Mouse (Mus musculus) heart, postnatal 36 days (tissue): Measurements from ENCODE around the gene Abca14. TPM values are rescaled to one million over a fixed set of nuclear protein-coding genes. Genes with fewer than 3 reads are reported as not detected.

Experiments
- DNase-seq, 2 experiments: peaks; one replicate each; pipeline ENCODE4 v3.0.0; 2021 to 2022
- intact Hi-C: fragments of 180-260 bp; cut with DNase I; formaldehyde crosslinking; loops from one replicate; pipeline ENCODE4 v1.15.1; 2025
- total RNA-seq, 2 experiments: library from RNA; stranded (reverse); gene quantifications; 2 replicates each; pipeline ENCODE4 v1.2.3; 2021

Gene Abca14
- total RNA-seq = not detected

DNA sequence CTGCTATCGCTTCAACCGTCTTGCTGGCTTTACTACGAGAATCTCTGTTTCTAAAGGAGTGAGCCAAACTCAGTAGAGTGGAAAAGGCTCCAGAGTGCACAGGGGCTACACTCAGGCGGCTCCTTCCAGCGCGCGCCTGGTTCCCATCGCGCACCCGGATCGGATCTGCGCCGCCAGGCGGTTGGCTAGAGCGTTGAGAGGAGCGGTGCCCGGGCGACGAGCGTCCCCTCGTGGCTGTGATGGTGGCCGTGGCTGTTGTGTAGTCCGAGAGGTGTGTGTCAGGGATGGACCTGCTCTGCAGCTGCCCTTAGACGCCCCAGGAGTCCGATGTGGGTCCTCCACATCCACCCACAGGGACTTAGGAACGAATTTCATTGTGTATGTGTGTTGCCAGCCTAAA is at the start of gene Abca14:
Abca14 (plus strand) TSS at position 173 of the 400 bp plus-strand sequence.
- DNase-seq = peak; percentile 80 to 85
- intact Hi-C loops = loop anchor here (1.0 to 10.0 kb wide), 4 partner anchors 79 to 353 kb away; partner anchors contain the start of gene Abca15

DNA sequence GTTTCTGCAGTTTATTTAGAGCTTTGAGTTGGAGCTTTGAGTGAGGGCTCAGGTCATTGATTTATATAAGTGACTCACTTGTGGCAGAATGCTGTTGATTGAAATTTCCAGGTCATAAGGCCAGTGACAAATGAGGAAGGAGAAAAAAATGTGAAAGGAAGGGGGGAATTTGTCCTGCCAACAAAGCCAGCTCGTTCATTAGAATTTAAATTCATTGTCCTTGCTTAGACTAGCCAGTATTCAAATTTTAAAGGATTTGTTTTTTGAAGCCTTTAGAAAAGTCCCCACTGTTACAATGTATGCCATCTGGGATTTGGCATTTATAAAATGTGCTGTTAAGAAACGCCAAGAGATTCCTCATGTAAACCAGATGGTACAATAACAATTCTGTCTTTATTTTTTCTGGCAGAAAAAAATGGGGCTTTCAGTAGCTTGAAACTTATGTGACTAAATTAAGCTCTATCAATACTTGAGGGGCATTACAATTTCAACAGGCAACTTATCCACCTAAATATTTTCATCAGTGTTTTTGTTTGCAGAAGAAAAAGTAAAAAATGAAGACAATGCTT is 46.8 kb upstream of the Abca14 start:
- intact Hi-C loops = no loop called here
- no peak for DNase-seq

DNA sequence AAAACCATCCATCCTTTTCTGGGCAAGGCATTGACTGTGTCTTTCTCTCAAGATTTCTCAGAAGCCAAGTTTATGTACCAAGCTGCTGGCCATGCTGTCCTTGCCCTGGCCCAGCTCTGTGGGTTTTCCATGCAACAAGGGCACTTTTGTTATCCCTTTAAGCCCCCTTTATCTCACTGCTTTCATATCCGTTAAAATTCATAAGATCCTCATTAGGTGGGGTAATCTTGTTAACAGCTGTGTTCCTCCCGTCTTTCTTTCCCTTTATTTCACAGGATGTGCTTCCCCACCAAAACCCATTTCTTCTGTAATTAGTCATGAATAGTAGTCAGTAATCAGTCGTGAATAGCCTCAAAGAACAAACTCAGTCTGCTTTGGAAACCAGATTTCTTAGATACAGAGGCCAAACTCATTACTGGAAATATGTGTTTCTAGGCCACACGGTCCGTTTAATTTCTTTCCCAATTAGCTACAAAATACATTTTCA is 46.1 kb upstream of the Abca14 start:
- intact Hi-C loops = no loop called here
- no peak for DNase-seq

DNA sequence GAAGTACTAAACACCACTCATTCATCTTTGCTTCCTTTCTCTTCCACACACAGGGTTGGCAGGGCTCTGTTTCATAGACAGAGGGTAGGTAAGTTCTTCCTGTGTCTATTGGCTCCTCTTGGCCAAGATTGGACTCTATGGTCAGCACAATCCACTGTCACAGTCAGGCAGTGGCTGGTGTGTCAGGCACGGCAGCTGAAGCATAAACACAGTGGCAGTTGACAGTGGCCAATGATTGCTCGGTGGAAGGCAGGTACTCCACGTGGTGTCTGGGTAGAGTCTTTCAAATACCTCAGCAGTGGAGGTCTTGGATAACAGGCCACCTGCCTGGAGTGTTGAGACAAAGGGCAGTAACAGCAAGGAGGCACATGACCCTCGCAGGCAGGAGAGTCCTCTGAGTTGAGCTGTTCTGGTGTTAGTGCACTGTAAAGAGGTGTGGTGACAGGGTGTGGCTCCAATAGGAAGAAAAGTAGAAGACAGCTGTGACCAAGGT is 45.6 kb upstream of the Abca14 start:
- intact Hi-C loops = no loop called here
- no peak for DNase-seq

DNA sequence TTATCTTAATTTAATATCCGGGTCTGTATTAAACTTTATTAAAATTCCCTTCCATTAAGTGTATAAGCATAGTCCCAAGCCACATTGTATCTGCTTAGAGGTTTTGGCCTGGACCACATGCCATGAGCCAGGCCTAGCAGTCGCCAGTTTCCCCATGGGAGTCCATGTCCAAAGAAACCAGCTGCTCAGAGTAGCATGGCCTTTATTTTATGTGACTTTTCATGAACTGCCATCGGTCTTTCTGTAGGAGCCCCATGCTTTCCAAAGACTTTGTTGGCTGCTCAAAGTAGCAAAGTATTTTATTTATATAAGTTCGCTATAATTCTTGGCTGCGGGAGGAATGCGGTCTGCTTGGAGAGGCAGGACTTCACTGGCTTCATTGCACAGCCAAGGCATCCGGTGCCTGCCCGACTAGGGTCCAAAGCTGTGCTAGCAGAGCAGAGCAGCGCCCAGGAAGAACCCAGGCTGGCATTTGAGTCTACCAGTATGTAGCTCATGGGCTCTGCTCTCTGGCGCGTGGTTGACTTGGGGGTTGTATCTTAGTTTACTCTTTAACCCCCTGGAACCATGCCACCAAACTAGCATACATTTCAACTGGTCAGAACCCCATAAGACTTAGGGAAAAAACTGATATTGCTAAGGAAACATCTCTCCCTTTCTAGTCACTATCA is 40.0 kb upstream of the Abca14 start:
- no peak for DNase-seq
- intact Hi-C loops = no loop called here

DNA sequence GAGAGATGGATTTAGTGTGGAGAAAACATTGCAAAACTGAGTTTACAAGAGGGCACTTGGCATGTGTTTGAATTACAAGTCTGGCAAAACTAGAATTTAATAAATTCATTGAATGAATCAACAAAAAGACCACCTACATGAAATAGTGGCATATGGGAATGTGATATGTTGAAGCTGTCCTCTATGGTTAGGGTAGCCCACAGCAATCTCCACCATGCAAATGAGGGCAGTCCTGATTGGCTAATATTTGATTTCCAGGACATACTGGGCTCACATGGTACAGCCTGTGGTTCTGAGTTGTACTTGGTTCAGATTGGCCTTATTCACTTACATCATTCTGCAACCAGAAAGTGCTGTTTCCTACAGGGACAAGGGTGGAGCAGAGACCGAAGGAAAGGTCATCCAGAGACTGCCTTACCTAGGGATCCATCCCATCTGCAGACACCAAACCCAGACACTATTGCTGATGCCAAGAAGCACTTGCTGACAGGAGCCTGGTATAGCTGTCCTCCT is 31.5 kb upstream of the Abca14 start:
- no peak for DNase-seq
- intact Hi-C loops = no loop called here

DNA sequence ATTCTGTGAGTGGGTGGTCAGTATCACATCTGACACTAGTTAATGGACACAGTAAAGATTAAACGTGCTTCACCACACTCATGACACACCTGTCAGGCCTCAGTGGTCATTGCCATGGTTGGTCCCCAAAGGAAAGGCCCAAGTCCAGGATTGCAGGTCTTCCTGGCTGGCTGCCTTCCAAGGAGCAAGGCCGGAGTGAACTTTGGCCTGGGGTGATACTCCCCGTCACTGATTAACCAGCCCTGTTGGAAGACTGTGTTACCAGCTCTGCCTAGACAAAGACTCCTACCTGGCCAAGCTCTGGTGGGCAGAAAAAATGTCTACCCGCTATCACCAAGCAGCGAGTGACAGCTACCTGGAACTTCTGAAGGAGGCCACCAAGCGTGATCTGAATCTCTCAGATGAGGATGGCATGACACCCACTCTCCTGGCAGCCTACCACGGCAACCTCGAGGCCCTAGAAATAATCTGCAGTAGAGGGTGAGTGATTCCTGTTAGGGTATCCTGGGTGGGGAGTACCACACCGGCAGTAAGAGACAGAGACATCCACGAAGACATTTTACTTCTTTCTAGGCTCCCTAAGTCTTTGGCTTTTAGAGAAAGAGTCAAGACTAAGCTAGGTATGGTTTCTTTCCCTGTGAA is 30.0 kb upstream of the Abca14 start, which contains the start of gene Anks4b:
Anks4b (plus strand) TSS at position 256 of the 642 bp plus-strand sequence.
- intact Hi-C loops = no loop called here
- no peak for DNase-seq

DNA sequence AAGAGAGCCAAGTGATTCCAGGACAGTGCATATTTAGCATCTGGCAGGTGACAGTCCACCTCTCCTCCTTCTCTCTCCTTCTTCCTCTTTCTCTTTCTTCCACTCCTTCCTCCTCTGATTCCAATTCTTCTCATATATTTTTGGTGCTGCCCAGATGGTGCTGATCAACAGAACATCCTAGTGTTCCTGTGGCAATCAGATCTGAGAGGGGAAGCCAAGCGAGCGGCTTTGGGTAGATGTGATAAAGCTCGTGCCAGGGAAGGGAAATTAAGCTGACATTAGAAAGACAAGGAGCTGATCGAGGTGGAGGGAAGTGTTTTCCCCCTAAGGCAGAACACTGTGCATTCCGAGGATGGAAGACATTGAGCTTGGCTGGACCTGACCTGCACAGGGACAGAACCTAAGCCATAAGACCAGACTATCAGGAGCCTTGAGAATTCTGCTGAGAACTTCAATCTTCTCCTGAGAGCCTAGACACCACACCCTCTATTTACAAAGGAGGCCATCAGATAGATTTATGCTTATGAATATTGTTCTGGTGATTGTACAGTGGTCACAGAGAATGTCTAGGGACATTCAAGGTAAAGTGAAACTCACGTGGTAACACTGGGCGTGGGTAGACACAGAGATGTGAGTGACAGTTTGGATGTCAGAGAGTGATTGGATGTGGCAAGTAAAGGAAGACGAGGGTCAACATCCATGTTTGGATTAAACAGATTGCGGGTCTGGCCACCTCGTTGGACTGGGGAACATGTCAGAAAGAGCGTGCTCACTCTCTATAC is 28.8 kb upstream of the Abca14 start:
- intact Hi-C loops = no loop called here
- no peak for DNase-seq

DNA sequence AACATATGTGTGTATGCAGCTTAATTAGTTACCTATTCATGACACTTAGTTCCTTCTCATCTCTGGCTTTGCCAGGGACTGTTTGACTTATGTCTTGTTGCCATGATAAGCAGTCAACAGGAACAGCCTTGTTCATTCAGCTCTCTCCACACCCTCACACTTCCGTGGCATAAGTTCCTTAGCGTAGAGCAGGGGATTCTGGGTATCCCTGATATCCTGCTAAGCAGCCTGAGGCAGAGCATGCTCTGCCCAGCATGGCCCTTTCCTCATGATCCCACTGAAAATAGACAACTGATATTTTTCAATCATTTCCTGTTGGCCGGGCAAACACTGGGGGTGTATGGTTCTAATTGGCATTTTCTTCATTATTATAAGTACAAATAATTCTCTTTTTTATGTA is 26.1 kb upstream of the Abca14 start:
- intact Hi-C loops = no loop called here
- no peak for DNase-seq

DNA sequence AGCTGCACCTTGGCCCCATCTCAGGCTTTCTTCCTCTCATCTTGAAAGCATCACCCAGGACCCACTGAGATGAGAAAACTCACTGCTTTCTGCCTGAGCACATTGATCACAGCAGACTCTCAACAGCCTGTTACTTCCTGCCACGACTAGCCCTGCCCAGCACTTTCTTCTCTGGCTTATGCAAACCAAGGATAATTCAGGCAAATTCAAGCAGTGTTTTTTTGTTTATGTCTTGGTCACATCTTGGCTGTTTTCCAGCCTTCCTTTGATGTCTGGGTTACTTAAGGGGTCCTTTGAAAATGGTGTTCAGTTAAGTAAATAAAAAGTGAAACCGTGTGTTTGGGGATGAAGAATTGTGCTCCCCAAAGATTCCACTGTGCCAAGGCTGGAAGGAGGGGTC is 24.8 kb upstream of the Abca14 start:
- intact Hi-C loops = no loop called here
- no peak for DNase-seq

DNA sequence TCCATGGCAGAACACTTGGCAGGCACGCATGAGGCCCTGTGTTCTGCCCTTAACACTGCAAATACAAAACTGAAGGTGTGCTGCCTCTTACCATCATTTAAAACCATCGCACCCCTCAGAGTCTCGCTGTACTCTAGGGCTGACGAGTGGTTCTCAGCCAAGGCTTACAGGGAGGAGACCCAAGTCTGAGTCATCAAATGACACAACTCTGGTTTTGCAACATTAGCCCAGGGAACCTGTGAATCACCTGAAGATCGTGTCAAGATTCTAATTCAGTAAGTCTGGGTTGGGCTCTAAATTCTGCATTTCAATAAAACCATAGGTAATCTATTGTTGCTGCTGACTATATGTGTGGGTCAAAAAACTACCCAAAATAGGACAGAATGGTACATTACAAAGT is 23.2 kb upstream of the Abca14 start:
- intact Hi-C loops = no loop called here
- no peak for DNase-seq

DNA sequence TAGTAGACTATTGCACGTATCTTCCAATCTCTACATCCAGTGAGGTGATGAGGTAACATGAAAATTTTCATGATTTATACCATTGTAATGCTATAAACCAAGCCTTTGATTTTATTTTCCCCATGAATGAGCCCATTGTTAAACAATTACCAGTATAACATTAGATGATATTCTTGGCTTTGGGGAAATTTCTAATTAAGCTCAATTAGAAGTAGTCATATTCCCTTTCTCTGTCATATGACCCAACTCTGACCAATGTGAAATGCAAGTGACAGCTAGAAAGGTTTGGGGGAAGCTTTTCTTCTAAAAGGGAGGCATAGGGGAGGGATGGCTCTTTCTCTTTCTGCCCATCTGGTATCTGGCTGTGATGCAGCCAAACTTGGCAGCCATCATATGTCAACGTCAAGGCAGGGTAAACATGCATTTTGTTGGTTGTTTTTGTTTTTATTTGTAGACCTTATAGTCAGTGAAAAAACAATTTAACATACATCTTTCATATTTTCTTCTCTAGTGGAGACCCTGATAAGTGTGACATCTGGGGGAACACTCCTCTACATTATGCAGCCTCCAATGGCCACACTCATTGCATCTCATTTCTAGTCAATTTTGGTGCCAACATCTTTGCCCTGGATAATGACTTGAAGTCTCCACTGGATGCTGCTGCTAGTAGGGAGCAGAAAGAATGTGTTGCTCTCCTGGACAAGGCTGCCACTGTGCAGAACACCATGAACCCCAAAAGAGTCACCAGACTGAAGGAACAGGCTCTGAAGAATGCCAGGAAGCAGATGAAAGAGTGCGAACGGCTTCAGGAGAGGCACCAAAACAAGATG is 22.1 kb upstream of the Abca14 start:
- intact Hi-C loops = no loop called here
- no peak for DNase-seq

DNA sequence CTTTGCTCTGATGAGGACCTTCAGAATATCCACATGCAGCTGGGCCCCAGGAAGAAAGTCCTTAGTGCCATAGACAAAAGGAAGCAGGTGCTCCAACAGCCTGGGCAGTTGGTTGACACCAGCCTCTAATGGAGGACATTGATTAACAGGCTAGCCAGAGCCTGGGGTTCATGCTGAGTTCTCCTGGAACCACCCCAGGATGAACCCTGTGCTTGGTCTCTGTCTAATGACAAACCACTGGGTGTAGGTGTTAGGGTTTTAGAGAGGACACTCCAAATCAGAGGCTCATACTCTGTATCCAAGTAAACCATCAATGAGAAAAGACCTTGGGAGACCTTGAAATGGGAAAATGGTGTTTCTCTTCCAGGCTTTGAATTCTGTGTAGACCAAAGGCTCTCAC is 20.9 kb upstream of the Abca14 start:
- intact Hi-C loops = no loop called here
- DNase-seq = no peak

DNA sequence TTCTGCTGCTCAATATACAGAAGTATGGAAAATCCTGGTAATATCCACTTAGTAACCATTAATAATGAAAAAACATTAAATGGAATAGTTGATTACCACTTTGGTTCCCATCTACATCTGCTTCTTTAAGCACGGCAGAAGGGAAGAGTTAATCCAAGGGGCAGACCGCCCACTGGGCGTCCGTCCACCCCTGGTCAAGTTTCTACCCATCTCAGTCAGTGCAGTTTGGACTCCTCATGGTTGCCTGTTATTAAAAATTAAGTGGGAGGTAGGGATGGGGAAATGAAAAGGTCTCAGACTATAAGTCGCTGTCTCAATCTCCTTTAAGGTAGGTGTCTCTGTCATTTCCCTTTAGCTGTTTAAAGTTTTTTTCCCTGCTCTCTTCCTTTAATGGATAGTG is 14.8 kb upstream of the Abca14 start:
- no peak for DNase-seq
- intact Hi-C loops = no loop called here

DNA sequence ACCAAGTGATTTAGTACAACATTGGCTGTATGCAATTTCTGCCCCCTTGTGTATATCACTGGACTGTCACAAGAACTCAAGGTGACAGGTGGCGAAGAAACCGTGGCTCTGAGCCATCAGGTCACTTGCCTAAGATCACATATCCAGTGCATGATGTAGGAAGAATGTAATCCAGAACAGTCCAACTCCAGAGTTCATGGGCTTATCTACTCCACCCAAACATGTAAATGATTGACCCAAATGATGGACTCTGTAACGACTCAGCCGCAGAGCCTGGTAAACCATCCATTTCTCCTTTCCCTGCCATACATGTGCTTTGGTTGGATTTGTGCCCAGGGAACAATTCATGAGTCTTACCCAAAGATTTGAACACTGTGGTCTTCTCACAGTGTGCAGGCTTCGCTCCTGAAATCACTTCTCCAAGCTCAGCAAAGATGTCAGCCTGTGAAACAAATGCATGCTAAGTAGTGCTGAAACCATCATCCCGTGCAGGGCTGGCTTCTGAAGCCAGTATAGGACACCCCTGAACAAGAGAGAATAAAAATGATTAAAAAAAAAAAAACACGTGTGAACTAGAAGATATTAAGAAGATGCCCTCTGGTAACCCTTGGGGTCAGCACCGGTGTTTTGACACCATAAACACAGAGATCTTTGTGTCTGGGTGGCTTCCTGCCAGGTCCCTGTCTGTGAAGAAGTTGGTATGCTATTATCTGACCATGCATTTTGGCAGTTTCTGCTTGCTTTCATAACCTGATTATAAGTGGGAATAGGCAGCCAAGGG is 14.2 kb upstream of the Abca14 start:
- DNase-seq = no peak
- intact Hi-C loops = no loop called here

DNA sequence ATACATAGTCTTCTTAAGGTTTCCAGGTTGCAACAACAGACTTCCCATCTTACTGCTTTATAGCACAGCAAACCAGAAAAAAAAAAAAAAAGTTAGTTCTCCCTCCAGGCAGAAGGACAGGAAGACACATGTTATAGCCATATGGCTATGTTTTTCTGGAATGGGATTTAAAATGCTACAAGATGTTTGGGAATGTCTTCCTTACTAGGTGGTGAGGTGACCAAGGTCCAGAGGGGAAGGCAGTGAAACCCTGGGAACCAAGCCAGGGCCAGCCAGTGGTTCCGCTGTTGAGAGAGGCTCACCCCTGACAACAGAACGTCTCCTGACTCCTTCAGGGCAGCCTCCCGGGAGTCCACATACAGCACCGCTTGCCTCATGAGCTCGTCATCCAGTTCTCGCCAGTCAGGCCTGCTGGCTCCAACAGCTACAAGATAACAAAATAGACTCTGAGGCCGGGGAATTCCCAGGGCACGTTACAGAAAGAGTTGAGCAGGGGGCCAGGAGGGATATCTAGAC is 13.6 kb upstream of the Abca14 start:
- intact Hi-C loops = no loop called here
- DNase-seq = no peak

DNA sequence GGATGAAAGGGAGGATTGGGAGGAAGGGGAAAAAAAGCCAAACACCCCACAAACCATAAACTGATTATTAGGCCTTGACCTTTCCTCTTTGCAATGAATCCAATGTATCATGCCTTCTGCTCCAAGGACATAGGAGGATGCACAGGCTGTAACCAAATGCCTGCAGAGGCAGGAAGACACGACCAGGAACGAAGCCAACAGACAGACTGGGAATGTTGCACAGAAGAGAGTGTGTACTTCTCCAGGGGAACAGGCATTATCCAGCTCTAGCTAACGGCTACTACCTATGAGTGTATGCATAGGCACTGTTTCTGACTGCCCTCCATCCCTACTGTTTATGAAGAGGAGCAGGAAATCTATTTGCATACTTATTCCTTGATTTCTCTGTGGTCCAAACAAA is 11.6 kb upstream of the Abca14 start:
- no peak for DNase-seq
- intact Hi-C loops = no loop called here

DNA sequence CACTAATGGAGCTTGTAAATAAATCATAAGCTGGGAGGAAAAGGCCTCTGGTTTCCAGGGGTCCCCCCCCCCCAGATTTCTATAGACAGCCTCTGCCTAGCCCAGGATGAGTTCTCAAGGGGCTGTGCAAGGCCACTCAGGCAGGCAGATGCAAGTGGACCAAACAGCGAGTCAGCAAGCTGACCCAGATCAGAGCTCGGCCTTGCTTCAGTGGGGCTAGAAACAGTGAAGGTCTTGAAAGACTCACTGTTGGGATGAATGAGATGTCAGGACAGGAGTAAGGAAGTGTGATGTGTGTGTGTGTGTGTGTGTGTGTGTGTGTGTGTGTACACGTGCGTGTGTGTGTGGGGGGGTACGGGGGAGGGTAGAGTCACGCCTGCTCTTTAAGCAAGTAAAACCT is 10.9 kb upstream of the Abca14 start:
- intact Hi-C loops = no loop called here
- no peak for DNase-seq

DNA sequence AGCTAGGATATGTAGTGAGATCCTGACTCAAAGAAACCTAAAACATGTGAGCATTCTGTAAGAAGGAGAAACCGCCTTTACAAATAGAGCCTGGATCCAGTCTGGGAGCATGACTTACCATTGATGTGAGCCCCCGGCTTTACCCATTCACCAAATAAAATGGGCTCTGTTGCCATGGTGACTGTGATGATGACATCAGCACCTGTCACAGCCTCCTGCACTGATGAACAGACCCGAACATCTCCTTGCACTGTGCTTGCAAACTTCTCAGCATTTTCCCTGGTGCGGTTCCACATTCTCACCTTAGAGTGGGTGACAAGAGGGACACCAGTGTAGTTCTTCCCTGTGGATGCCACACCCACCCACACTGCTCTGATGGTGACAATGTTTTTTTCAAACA is 8.6 kb upstream of the Abca14 start:
- intact Hi-C loops = no loop called here
- DNase-seq = no peak
